Mouse (Mus musculus) heart, embryonic 15.5 days (tissue): Measurements from ENCODE around the gene Ahsg. TPM values are rescaled to one million over a fixed set of nuclear protein-coding genes. Genes with fewer than 3 reads are reported as not detected.

Source experiments
- polyA plus RNA-seq: library from polyadenylated mRNA; unstranded; fragments of >200 nt; fragmentation: Nextera tagmentation; extraction: Ambion mirVana; gene quantifications from 2 replicates; pipeline ENCODE4 v1.2.1, GENCODE M21; 2015

Gene Ahsg
- polyA plus RNA-seq, 1 experiment from 2014 or later, result 7.5 TPM

Other genes starting within 250 kb of the Ahsg start
- gene Dgkg, start 234.1 kb upstream of the Ahsg start, polyA plus RNA-seq, result 0.53 and 1.2 TPM in 2 replicates
- gene Crygs, start 79.7 kb upstream of the Ahsg start, polyA plus RNA-seq, result not detected in 2 replicates
- gene Tbccd1, start 33.6 kb upstream of the Ahsg start, polyA plus RNA-seq, result 15.3 and 19.0 TPM in 2 replicates
- 86.1 and 86.2 TPM in 2 replicates for gene Dnajb11, start 33.4 kb upstream of the Ahsg start, polyA plus RNA-seq
- gene Fetub, start 27.1 kb downstream of the Ahsg start, polyA plus RNA-seq, result 0.11 TPM in 1 of 2 replicates, not detected in the other
- gene Hrg, start 59.8 kb downstream of the Ahsg start, polyA plus RNA-seq, result not detected in 2 replicates
- gene Kng2, start 138.2 kb downstream of the Ahsg start, polyA plus RNA-seq, result 0.08 and 0.19 TPM in 2 replicates
- gene Kng1, start 166.6 kb downstream of the Ahsg start, polyA plus RNA-seq, result 0.54 and 4.3 TPM in 2 replicates
- gene Eif4a2, start 216.2 kb downstream of the Ahsg start, polyA plus RNA-seq, result 155 and 160 TPM in 2 replicates
- gene Rfc4, start 236.5 kb downstream of the Ahsg start, polyA plus RNA-seq, result 71.6 and 74.4 TPM in 2 replicates